Mouse (Mus musculus): ENCODE data around the gene Paxx.

The Paxx gene

DNA sequence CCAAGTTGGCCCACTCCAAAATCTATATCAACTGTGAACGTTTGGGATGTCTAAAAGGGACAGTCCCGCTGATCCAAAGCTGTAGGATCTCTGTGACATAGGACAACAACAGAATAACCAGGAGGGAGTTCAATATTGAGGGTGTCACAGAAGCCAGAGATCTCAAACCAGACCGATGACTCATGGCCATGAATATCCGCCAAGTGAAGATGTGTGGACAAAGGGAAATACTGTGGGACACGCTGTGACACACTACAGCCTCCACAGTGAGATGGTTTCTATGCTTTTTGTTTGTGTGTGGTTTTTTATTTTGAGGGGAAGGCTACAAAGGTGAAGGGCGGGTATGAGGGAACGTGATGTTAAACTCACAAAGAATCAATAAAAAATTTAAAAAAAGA, 27.8 kb upstream of the Paxx start:
- Histone ChIP-seq H3K27me3 (ENCODE audit: insufficient read depth, low read length) (0 out of 2 replicates have a peak, but pooled peaks cover 2% of the 10 kb centered on the region), H3K4me3 (replicated peaks; ENCODE audit: low read length) (no peak overlapping the region), H3K36me3 (ENCODE audit: insufficient read depth, low read length) (no peaks in the 10 kb centered on the region), H3K9me3 (ENCODE audit: low read length) (no peaks in the 10 kb centered on the region), H3K4me1 (replicated peaks; ENCODE audit: low read depth, low read length) (0 out of 2 replicates have a peak, but pooled peaks cover 3% of the 10 kb centered on the region)
- no peak for TF ChIP-seq CTCF (conservative IDR thresholded peaks at IDR 0.05; ENCODE audit: low read length)
- no peak for TF ChIP-seq NANOG (IDR thresholded peaks at IDR 0.05; ENCODE audit: borderline replicate concordance, low read length)
- TF ChIP-seq POU5F1 (IDR thresholded peaks at IDR 0.05; ENCODE audit: borderline replicate concordance, low read length), result no peak

DNA sequence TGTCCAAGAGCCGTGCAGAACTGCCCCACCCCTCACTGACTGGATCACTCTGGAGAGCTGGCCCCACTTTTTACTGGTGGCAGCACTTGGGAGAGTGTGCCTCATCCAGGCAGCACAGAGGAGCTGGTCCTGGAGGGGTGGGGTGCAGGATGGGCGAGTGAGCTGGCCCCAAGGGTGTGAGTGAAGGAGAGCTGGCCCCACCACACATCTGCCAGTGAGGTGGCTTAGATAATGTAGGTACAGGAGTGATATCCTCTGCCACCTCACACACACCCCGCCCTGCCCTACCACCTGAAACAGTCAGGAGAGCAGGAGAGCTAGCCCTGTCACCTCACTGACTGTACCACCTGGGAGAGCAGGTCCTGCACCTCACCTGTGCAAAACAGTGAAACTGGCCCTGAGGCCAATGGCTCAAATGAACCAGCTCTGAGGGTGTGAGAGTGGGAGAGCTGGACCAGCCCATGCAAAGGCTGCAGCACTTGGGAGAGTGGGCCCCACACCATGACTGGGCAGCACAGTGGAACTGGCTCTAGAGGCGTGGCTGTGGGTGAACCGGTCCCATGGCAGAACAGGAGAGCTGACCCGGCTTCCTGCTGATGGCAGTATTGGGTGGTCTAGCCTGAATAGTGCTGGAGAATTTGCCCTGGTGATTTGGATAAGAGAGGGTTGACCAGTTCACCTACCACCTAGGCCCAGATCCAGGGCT, 27.2 kb upstream of the Paxx start:
- Histone ChIP-seq H3K4me3 (replicated peaks; ENCODE audit: low read length) (no peak overlapping the region), H3K9me3 (ENCODE audit: low read length) (no peaks in the 10 kb centered on the region), H3K27me3 (ENCODE audit: insufficient read depth, low read length) (0 out of 2 replicates have a peak, but pooled peaks cover 6% of the 10 kb centered on the region), H3K36me3 (ENCODE audit: insufficient read depth, low read length) (no peaks in the 10 kb centered on the region), H3K4me1 (replicated peaks; ENCODE audit: low read depth, low read length) (0 out of 2 replicates have a peak, but pooled peaks cover 3% of the 10 kb centered on the region)
- TF ChIP-seq NANOG (IDR thresholded peaks at IDR 0.05; ENCODE audit: borderline replicate concordance, low read length) (no peak), POU5F1 (IDR thresholded peaks at IDR 0.05; ENCODE audit: borderline replicate concordance, low read length) (no peak), CTCF (conservative IDR thresholded peaks at IDR 0.05; ENCODE audit: low read length) (no peak)

DNA sequence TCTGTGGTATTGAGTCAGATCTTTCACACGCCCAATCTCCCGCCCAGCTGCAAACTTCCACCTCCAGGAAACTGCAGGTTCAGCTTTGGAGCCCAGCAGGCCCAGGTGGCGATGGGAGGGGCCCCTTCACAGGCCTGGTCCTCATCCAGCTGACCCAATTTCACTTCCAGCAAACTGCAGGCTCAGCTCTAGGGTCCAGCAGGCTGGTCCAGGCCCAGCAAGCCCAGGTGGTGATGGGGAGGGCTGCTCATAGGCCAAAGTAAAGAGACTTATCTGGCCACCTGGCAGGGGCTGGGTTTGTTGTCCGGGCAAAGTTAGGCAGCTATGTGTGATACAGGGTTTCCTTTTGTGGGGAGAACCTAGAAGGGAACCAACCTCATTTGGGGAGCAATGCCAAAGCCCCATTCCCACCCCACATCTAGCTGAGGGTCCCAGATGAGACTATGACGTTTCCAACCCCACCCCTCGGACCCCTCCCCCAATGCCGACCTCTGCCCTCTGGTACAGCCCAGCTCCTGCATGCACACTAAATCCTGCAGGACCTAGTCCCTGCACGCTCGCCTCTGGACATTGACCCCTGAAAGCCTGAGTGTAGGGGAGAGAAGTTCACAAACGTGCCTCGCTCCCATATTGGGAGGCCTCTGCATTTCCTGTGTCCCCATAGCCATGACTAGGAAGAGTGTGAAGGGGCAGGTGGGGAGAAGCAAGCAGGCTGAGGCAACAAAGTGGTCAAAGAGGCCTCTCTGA, 24.2 kb upstream of the Paxx start:
- H3K4me3 ChIP-seq (replicated peaks; ENCODE audit: low read length), result no peak overlapping the region
- no peaks in the 10 kb centered on the region for H3K36me3 ChIP-seq (ENCODE audit: insufficient read depth, low read length)
- TF ChIP-seq NANOG (IDR thresholded peaks at IDR 0.05; ENCODE audit: borderline replicate concordance, low read length) (no peak), POU5F1 (IDR thresholded peaks at IDR 0.05; ENCODE audit: borderline replicate concordance, low read length) (no peak), CTCF (conservative IDR thresholded peaks at IDR 0.05; ENCODE audit: low read length) (no peak)
- no peaks in the 10 kb centered on the region for H3K9me3 ChIP-seq (ENCODE audit: low read length)
- 0 out of 2 replicates have a peak, but pooled peaks cover 6% of the 10 kb centered on the region for H3K27me3 ChIP-seq (ENCODE audit: insufficient read depth, low read length)
- H3K4me1 ChIP-seq (replicated peaks; ENCODE audit: low read depth, low read length), result 0 out of 2 replicates have a peak, but pooled peaks cover 3% of the 10 kb centered on the region

DNA sequence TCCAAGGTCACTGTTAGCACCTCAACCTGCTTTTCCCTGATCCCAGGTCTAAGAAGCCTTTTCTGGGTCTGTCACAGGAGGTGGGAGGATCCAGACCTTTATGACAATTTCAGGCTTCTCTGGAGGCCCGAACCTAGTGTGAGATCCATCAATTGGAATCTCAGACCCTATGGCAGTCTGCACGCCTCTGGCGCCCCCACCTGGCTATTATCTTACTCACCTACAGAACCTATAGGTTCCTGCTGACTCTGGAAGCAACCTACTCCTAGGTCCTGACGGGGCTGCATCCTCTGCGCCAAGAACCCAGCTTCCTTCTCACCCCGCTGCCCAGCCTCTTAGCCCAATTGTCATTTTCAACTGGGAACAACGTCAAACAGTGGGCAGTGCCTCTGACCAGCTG, 22.1 kb upstream of the Paxx start:
- Histone ChIP-seq H3K36me3 (ENCODE audit: insufficient read depth, low read length) (no peaks in the 10 kb centered on the region), H3K9me3 (ENCODE audit: low read length) (no peaks in the 10 kb centered on the region), H3K4me3 (replicated peaks; ENCODE audit: low read length) (no peak overlapping the region), H3K4me1 (replicated peaks; ENCODE audit: low read depth, low read length) (0 out of 2 replicates have a peak, but pooled peaks cover 3% of the 10 kb centered on the region), H3K27me3 (ENCODE audit: insufficient read depth, low read length) (0 out of 2 replicates have a peak, but pooled peaks cover 6% of the 10 kb centered on the region)
- peak; percentile 42 for TF ChIP-seq CTCF (conservative IDR thresholded peaks at IDR 0.05; ENCODE audit: low read length)
- TF ChIP-seq NANOG (IDR thresholded peaks at IDR 0.05; ENCODE audit: borderline replicate concordance, low read length), result no peak
- TF ChIP-seq POU5F1 (IDR thresholded peaks at IDR 0.05; ENCODE audit: borderline replicate concordance, low read length), result no peak

DNA sequence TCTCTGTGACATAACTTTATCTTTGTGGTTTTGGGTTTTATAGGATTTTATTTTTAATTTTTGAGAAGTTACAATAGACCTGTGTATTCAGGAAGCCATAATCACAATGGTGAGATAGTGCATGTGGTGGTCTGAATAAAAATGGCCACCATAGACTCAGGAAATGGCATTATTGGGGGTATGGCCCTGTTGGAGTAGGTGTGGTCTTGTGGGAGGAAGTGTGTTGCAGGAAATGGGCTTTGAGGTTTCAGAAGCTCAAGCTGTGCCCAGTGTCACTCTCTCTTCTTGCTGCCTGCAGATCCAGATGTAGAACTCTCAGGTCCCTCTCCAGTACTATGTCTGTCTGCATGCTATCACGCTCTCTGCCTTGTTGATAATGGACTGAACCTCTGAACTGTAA, 19.6 kb upstream of the Paxx start:
- no peak for TF ChIP-seq POU5F1 (IDR thresholded peaks at IDR 0.05; ENCODE audit: borderline replicate concordance, low read length)
- no peak for TF ChIP-seq NANOG (IDR thresholded peaks at IDR 0.05; ENCODE audit: borderline replicate concordance, low read length)
- no peak for TF ChIP-seq CTCF (conservative IDR thresholded peaks at IDR 0.05; ENCODE audit: low read length)
- Histone ChIP-seq H3K9me3 (ENCODE audit: low read length) (no peaks in the 10 kb centered on the region), H3K27me3 (ENCODE audit: insufficient read depth, low read length) (peaks cover 19% of the 10 kb centered on the region), H3K4me3 (replicated peaks; ENCODE audit: low read length) (no peak overlapping the region), H3K4me1 (replicated peaks; ENCODE audit: low read depth, low read length) (0 out of 2 replicates have a peak, but pooled peaks cover 3% of the 10 kb centered on the region), H3K36me3 (ENCODE audit: insufficient read depth, low read length) (no peaks in the 10 kb centered on the region)

DNA sequence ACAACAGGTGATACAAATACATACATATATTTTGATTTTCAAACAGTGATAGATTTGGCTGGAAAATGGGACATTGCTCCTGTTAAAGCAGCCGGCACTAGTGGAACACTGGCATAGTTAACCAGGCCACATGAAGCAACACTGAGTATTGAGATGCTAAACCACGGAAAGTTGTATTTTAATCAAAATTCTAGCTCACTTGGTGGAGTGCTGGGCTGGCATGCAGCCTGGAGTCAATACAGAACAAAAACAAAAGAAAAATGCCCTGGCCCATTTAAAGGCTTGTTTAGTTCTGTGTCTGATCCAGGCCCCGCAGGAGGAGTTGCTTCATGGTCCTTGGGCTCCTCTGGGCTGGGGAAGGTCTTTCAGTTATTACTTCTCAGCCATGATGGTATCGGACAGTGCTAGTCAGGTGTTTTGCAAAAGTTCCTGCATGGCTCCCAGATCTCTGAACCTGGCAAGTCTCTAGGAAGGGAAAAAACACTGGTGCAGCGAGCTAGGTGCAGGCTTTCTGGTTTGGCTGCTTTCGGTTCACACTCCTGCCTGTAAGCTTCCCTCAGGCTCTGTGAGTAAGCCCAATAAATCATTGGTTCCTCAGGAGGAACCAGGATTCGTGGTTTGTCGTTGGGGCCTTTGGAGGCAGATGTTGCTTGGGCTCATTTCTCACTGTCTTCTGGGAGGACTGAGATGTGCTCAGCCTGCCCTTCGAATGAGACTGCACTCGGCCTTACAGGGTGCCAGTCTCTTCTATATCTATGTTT, 18.8 kb upstream of the Paxx start:
- Histone ChIP-seq H3K9me3 (ENCODE audit: low read length) (no peaks in the 10 kb centered on the region), H3K4me3 (replicated peaks; ENCODE audit: low read length) (no peak overlapping the region), H3K36me3 (ENCODE audit: insufficient read depth, low read length) (no peaks in the 10 kb centered on the region), H3K27me3 (ENCODE audit: insufficient read depth, low read length) (peaks cover 24% of the 10 kb centered on the region), H3K4me1 (replicated peaks; ENCODE audit: low read depth, low read length) (0 out of 2 replicates have a peak, but pooled peaks cover under 1% of the 10 kb centered on the region)
- TF ChIP-seq NANOG (IDR thresholded peaks at IDR 0.05; ENCODE audit: borderline replicate concordance, low read length) (no peak), CTCF (conservative IDR thresholded peaks at IDR 0.05; ENCODE audit: low read length) (no peak), POU5F1 (IDR thresholded peaks at IDR 0.05; ENCODE audit: borderline replicate concordance, low read length) (no peak)

DNA sequence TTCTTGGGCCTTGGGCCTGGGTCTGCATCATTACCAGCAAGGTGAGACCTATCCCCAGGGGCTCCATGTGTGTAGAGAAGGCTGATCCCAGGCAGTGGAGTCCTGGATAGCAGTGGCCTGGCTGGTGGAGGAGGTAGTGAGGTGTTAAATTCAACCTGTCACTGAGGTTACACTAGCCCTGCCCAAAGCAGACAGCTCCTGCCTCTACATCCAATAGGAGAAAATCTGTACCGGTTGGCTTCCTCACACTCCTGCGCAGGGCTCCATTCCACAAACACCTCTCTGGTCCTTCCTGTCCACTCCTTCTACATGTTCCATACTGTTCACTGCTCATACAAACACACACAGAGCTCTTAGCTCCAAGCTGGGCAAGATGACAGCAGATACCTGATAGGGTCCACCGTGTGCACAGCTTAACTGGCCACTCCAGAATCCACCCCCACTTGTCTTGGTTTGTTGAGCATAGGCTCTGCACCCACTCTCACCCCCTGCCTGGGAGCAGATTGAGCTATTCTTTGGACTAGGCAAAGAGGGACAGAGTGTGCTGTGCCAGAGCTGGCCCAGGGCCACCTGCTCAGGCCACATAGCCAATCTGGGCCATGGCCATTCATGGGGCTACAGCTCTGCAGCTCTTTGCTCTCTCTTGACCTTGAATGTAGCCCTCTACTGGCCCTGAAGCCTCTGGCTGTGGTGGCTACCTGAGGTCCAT, 17.2 kb upstream of the Paxx start:
- Histone ChIP-seq H3K36me3 (ENCODE audit: insufficient read depth, low read length) (no peaks in the 10 kb centered on the region), H3K9me3 (ENCODE audit: low read length) (no peaks in the 10 kb centered on the region), H3K4me3 (replicated peaks; ENCODE audit: low read length) (no peak overlapping the region), H3K27me3 (ENCODE audit: insufficient read depth, low read length) (peaks cover 18% of the 10 kb centered on the region), H3K4me1 (replicated peaks; ENCODE audit: low read depth, low read length) (no peaks in the 10 kb centered on the region)
- TF ChIP-seq CTCF (conservative IDR thresholded peaks at IDR 0.05; ENCODE audit: low read length), result no peak
- TF ChIP-seq NANOG (IDR thresholded peaks at IDR 0.05; ENCODE audit: borderline replicate concordance, low read length), result no peak
- no peak for TF ChIP-seq POU5F1 (IDR thresholded peaks at IDR 0.05; ENCODE audit: borderline replicate concordance, low read length)
